Mouse (Mus musculus) skeletal muscle tissue, adult 2 months (tissue): ENCODE measurements at regions not wholly inside any gene's neighbourhood (a gene's known extent, or its start where the extent isn't known, plus 50 kb on each side); places are given as distances from the start of the nearest gene placed in this dataset.

Experiments used
- DNase-seq: peaks from one replicate; pipeline ENCODE4 v3.0.0-alpha.2; 2012; ENCODE audit warnings: low read depth, low spot score

GRCm38 (mm10) chr3:35496027-35496824 lies 257.7 kb upstream of the Atp11b start:
- no peak for DNase-seq

DNA sequence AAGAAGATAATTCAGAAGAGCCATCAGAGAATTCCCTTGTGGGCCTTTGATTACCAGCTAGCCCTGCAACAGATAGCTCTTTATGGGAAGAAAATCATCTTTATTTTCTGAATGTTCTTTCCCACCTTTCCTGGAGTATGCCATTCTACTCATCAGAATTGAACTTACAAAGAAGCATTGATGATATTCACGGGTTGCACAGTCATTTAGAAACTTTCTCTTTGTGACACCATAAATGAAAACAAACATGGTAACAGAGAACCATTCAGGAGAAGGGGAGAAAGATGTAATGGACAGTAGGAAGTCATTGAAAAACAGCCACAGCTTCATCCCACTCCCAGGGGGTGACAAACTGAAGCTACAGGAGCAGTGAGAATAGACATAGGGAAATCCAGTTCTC lies 243.6 kb upstream of the Atp11b start:
- no peak for DNase-seq

DNA sequence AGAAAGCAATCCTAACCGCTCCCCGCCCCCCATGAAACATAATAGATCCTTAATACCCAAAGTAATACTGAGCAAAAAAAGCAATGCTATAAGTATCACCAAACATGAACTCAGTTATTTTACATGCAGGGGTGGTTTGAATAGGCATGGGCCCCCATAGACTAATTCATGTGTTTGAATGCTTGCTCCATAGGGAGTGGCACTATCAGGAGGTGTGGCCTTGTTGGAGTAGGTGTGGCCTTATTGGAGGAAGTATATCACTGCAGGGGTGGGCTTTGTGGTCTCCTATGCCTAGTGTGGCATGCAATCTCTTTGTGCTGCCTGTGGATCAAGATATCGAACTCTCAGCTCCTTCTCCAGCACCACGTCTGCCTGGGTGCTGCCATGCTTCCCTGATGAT lies 237.4 kb upstream of the Atp11b start:
- no peak for DNase-seq

DNA sequence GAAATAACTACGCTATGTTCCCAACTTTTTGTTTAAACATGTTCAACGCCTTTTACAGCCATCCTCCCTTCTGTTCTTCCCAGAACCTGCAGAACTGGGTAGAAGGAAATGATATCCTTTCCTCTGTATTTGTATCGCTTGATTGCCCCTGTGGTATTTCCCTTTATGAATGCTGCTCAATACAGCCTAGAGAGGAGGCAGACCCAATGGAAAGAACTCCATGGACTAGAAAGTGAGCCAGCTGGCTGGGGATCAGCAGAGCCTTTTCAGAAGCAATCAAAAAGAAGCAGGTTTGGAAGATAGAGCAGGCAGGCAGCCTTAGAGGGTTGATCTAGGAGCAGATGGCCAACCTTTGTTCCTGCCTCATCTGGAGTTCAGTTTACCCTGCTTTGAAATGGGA lies 233.8 kb upstream of the Atp11b start:
- DNase-seq, result no peak

DNA sequence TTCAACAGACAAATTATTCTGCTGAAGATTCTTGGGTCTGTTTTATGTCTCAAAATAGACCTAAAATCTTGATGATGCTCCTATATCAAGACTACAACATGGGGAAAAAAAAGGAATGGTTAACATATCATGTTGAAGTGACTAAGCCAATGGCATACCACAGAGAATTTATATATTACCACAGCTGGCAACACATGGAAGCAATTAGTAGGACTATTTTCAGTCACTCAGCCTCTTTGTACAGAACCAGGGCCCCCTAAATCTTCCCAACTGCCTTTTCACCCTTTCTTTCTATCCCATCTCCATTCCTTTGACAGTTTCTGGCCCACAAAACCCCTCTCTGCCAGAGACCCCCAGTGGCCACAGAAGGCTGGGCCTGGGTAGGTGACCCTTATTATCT lies 206.2 kb upstream of the Atp11b start:
- no peak for DNase-seq

DNA sequence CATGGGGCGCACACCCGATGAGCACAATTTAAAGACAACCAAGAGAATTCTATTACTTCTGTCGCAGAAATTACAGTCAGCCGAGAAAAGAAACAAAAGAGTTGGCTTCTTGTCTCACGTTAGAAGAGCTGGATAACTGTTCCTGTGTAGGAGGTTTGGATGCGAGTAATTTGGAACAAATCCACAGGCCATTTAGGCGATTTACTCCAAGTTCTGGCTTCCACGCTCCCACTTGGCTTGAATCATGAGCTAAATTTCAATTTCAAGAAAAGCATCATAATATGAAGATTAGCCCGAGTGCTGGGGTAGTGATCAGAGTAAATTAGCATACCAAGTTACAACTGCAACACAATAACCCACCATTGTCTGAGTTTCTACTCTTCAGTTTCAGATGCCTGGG lies 202.1 kb upstream of the Atp11b start:
- DNase-seq, result no peak

DNA sequence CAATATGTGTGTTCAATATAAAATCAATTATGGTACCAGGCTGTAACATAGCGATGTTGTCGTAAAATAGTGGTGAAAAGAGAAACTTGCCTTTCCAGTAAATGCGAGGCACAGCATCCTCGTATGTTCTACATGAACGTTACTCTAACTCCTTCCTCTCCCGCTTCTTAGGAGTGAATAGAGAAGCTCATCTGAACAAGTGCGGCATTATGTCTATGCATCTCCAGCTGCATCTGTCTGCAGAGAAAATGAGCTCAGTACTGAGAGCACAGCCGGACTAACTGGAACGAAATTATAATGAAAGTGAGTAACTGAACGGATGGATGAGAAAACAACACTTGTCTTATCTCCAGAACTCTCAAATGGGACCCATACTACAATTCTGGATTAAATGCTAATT lies 193.5 kb upstream of the Atp11b start:
- DNase-seq, result no peak

DNA sequence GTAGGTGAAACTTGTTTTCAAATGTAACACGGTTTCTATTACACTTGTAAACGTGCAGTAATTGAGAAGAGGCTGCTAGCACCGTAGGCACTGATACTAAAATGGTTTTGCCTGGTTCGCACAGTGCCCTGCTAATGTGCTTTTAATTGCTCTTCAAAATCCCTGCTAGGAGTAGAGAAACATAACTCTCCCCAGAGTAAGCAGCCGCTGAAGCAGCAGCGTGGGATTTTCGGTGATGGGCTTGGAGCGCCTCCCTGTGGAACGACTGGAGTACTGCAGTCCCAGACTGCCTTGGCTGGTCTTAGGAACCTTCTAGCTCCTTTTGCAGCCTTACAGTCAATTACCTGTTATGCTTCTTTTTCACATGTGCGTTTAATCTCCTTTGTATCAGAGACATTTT lies 179.5 kb upstream of the Atp11b start:
- DNase-seq, result no peak
